Mouse (Mus musculus): ENCODE data around the gene Ninj1. TPM values are rescaled to one million over a fixed set of nuclear protein-coding genes. Genes with fewer than 3 reads are reported as not detected.

The Ninj1 gene
- polyA plus RNA-seq, 1 experiment: 1,000 TPM

- Histone ChIP-seq H3K27me3 (replicated peaks; ENCODE audit: control insufficient read depth, insufficient read depth, low read length) (no peaks in the 10 kb centered on the region), H3K4me1 (ENCODE audit: control insufficient read depth, insufficient read depth, low read length) (no peaks in the 10 kb centered on the region; the same call in 1 of the 2 replicates), H3K36me3 (ENCODE audit: control insufficient read depth, insufficient read depth, low read length) (no peaks in the 10 kb centered on the region), H3K4me3 (ENCODE audit: insufficient read depth, low read depth, low read length) (no peak overlapping the region), H3K27ac (ENCODE audit: insufficient read depth, low read depth, low read length) (no peak overlapping the region)
- WGBS: 50% methylated on average over 10 of the region's 10 CpGs
- TF ChIP-seq CTCF (conservative IDR thresholded peaks at IDR 0.05; ENCODE audit: insufficient read depth, insufficient read length, low read depth, low read length) (no peak), POLR2A (IDR thresholded peaks at IDR 0.05; ENCODE audit: low read depth, low read length) (no peak)
- DNase-seq: peak; percentile 59
These were observed 29.1 kb upstream of the Ninj1 start for GRCm38 (mm10) chr13:49158040-49158713.

GRCm38 (mm10) chr13:49161236-49161635 lies 26.0 kb upstream of the Ninj1 start:
- Histone ChIP-seq H3K36me3 (ENCODE audit: control insufficient read depth, insufficient read depth, low read length) (no peaks in the 10 kb centered on the region), H3K27ac (ENCODE audit: insufficient read depth, low read depth, low read length) (no peak overlapping the region), H3K27me3 (replicated peaks; ENCODE audit: control insufficient read depth, insufficient read depth, low read length) (no peaks in the 10 kb centered on the region), H3K4me3 (ENCODE audit: insufficient read depth, low read depth, low read length) (no peak overlapping the region), H3K4me1 (ENCODE audit: control insufficient read depth, insufficient read depth, low read length) (no peaks in the 10 kb centered on the region)
- 69% methylated on average over 2 of the region's 2 CpGs for WGBS
- no peak for DNase-seq
- TF ChIP-seq CTCF (conservative IDR thresholded peaks at IDR 0.05; ENCODE audit: insufficient read depth, insufficient read length, low read depth, low read length): no peak

GRCm38 (mm10) chr13:49162722-49163121 lies 24.6 kb upstream of the Ninj1 start:
- no peaks in the 10 kb centered on the region for H3K27me3 ChIP-seq (replicated peaks; ENCODE audit: control insufficient read depth, insufficient read depth, low read length)
- H3K4me3 ChIP-seq (ENCODE audit: insufficient read depth, low read depth, low read length): no peak overlapping the region
- no peak overlapping the region for H3K27ac ChIP-seq (ENCODE audit: insufficient read depth, low read depth, low read length)
- 41% methylated on average over 4 of the region's 4 CpGs for WGBS
- no peaks in the 10 kb centered on the region for H3K4me1 ChIP-seq (ENCODE audit: control insufficient read depth, insufficient read depth, low read length)
- H3K36me3 ChIP-seq (ENCODE audit: control insufficient read depth, insufficient read depth, low read length): no peaks in the 10 kb centered on the region
- TF ChIP-seq CTCF (conservative IDR thresholded peaks at IDR 0.05; ENCODE audit: insufficient read depth, insufficient read length, low read depth, low read length): no peak
- TF ChIP-seq POLR2A (IDR thresholded peaks at IDR 0.05; ENCODE audit: low read depth, low read length): no peak
- DNase-seq: peak; percentile 28

- Histone ChIP-seq H3K27ac (ENCODE audit: insufficient read depth, low read depth, low read length) (no peak overlapping the region), H3K36me3 (ENCODE audit: control insufficient read depth, insufficient read depth, low read length) (no peaks in the 10 kb centered on the region), H3K4me3 (ENCODE audit: insufficient read depth, low read depth, low read length) (no peak overlapping the region), H3K4me1 (ENCODE audit: control insufficient read depth, insufficient read depth, low read length) (no peaks in the 10 kb centered on the region), H3K27me3 (replicated peaks; ENCODE audit: control insufficient read depth, insufficient read depth, low read length) (no peaks in the 10 kb centered on the region)
- WGBS: 85% methylated on average over 7 of the region's 7 CpGs
- DNase-seq: no peak
- TF ChIP-seq CTCF (conservative IDR thresholded peaks at IDR 0.05; ENCODE audit: insufficient read depth, insufficient read length, low read depth, low read length) (no peak), POLR2A (IDR thresholded peaks at IDR 0.05; ENCODE audit: low read depth, low read length) (no peak)
These were observed 23.6 kb upstream of the Ninj1 start for GRCm38 (mm10) chr13:49163645-49164044.

- 51% methylated on average over 9 of the region's 9 CpGs for WGBS
These were observed 20.2 kb upstream of the Ninj1 start for GRCm38 (mm10) chr13:49167081-49167480.

GRCm38 (mm10) chr13:49169448-49170207 lies 17.7 kb upstream of the Ninj1 start:
- whole genome bisulfite sequencing: 19% methylated on average over 17 of the region's 17 CpGs
- Histone ChIP-seq H3K36me3 (ENCODE audit: control insufficient read depth, insufficient read depth, low read length) (no peaks in the 10 kb centered on the region), H3K4me3 (ENCODE audit: insufficient read depth, low read depth, low read length) (no peak overlapping the region), H3K27ac (ENCODE audit: insufficient read depth, low read depth, low read length) (no peak overlapping the region), H3K27me3 (replicated peaks; ENCODE audit: control insufficient read depth, insufficient read depth, low read length) (no peaks in the 10 kb centered on the region), H3K4me1 (ENCODE audit: control insufficient read depth, insufficient read depth, low read length) (peaks cover 3% of the 10 kb centered on the region; the same call in 1 of the 2 replicates)
- peak; percentile 97 for DNase-seq
- TF ChIP-seq CTCF (conservative IDR thresholded peaks at IDR 0.05; ENCODE audit: insufficient read depth, insufficient read length, low read depth, low read length) (peak; percentile 96; the same call in 1 of the 2 replicates), POLR2A (IDR thresholded peaks at IDR 0.05; ENCODE audit: low read depth, low read length) (no peak)

More at GRCm38 (mm10) chr13:49167081-49167480, 20.2 kb upstream of the Ninj1 start:
- no peak for DNase-seq
- H3K36me3 ChIP-seq (ENCODE audit: control insufficient read depth, insufficient read depth, low read length): no peaks in the 10 kb centered on the region
- TF ChIP-seq POLR2A (IDR thresholded peaks at IDR 0.05; ENCODE audit: low read depth, low read length) (no peak), CTCF (conservative IDR thresholded peaks at IDR 0.05; ENCODE audit: insufficient read depth, insufficient read length, low read depth, low read length) (no peak)
- no peaks in the 10 kb centered on the region for H3K27me3 ChIP-seq (replicated peaks; ENCODE audit: control insufficient read depth, insufficient read depth, low read length)
- no peak overlapping the region for H3K27ac ChIP-seq (ENCODE audit: insufficient read depth, low read depth, low read length)
- H3K4me3 ChIP-seq (ENCODE audit: insufficient read depth, low read depth, low read length): no peak overlapping the region
- peaks cover 3% of the 10 kb centered on the region; the same call in 1 of the 2 replicates for H3K4me1 ChIP-seq (ENCODE audit: control insufficient read depth, insufficient read depth, low read length)

- H3K27me3 ChIP-seq (replicated peaks; ENCODE audit: control insufficient read depth, insufficient read depth, low read length): no peaks in the 10 kb centered on the region
- no peak overlapping the region for H3K4me3 ChIP-seq (ENCODE audit: insufficient read depth, low read depth, low read length)
- 91% methylated on average over 11 of the region's 11 CpGs for WGBS
- peaks cover 3% of the 10 kb centered on the region; the same call in 1 of the 2 replicates for H3K4me1 ChIP-seq (ENCODE audit: control insufficient read depth, insufficient read depth, low read length)
- no peak for DNase-seq
- no peak overlapping the region for H3K27ac ChIP-seq (ENCODE audit: insufficient read depth, low read depth, low read length)
- no peaks in the 10 kb centered on the region for H3K36me3 ChIP-seq (ENCODE audit: control insufficient read depth, insufficient read depth, low read length)
- TF ChIP-seq CTCF (conservative IDR thresholded peaks at IDR 0.05; ENCODE audit: insufficient read depth, insufficient read length, low read depth, low read length) (no peak), POLR2A (IDR thresholded peaks at IDR 0.05; ENCODE audit: low read depth, low read length) (no peak)
These were observed 16.7 kb upstream of the Ninj1 start for GRCm38 (mm10) chr13:49170623-49171022.
